Mouse (Mus musculus): ENCODE data around the gene Zmiz1.

The Zmiz1 gene

DNA sequence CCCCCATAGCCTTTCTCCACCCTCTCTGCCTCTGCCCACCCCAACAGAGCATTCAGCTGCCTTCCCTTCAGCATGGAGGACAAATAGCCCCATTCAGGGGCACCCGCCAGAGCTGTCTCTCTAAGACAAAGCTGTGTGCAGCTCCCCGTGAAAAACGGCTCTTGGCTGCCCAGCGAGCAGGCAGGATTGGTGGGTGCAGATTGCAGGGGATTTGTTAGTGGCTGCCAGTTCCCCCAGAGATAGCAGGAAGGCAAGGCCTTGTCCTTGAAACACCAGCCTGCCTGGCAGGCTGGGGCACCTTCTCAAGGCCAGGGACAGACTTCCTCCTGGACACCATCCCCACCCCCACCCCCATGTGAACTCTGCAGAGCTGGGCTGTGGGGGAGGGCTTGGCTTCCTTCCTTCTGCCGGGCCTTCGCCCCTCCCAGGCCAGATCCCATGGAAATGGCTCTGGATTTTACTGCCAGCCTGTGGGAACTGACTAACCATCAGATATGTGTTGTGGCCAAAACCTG lies 128.6 kb downstream of the Zmiz1 start:
- in situ Hi-C loops (cut with MboI, MseI): no loop called here

DNA sequence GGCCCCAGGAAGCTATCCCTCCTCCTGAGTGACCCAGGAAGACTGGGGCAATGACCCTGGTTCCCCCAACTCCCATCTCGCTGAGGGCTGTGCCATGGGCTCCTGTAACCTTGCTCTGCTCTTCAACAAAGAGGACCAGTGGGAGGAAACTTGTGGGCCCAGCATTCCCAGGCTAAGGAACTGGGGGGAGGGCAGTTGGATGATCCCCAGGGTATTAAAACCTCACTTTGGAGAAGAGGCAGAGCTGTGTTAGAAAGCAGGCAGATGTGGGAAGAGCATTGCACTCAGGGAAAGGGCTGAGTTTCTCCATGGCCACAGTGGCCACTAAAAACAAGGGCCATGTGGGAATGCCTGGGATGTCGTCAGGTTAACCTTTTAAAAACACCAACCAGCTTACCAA lies 129.2 kb downstream of the Zmiz1 start:
- in situ Hi-C loops (cut with MboI, MseI): no loop called here

DNA sequence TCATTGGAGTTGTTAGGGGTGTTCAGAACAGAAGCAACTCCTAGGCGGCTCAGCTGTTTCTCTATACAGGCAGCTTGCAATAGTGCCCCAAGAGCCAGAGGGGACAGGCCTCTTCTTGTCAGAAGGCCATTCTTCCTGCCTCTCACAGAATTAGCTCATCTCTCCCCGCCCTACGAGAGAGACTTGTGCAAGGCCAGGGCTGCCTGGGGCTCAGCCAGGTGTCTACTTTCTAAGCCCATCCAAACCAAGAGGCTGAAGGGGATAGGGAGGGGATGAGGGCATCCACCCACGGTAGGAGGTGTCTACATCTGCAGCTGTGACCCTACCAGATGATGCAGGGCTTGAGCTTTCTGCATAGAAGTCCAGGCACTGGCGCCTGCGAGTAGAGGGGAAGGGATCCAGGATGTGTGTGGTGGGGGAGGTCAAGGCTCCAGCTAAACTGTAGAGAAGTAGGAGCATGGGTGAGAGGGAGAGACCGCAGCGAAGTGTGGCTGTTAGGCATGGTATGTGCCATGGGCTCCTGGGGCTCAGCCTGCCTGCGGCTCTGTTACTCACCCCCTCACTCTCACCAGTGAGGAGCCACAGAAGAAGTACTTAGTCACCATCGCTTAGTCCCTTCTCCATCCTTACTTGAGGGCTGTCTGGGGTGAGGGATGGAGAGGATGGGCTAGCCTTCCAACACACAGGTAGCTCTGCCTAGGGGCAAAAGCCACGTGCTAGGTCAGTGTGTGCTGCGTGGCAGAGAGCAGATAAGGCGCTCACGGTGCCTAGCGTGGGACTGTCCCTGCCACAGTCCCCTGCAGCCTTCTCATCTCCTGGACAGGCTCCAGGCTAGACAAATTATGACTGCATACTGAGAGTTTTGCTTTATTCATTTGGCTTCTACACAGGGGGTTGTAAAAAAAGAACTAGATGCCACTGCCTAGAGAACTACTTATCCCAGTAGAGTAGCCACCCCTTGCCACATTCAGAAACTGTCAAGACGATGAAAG lies 130.3 kb downstream of the Zmiz1 start:
- in situ Hi-C loops (cut with MboI, MseI): no loop called here

DNA sequence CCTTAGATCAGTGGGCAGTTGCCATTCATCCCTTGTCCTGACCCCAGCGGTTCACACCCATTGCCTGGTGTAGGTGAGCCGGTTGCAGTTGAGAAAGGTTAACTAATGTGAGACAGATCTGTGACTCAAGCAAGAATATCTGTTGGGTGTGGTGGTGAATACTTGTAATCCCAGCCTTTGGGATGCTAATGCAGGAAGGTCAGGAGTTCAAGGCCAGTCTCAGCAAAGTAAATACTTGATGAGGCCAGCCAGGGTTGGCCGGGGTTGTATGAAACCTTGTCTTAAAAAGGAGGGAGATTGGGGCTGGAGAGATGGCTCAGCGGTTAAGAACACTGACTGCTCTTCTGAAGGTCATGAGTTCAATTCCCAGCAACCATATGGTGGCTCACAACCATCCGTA lies 132.0 kb downstream of the Zmiz1 start:
- in situ Hi-C loops (cut with MboI, MseI): no loop called here

DNA sequence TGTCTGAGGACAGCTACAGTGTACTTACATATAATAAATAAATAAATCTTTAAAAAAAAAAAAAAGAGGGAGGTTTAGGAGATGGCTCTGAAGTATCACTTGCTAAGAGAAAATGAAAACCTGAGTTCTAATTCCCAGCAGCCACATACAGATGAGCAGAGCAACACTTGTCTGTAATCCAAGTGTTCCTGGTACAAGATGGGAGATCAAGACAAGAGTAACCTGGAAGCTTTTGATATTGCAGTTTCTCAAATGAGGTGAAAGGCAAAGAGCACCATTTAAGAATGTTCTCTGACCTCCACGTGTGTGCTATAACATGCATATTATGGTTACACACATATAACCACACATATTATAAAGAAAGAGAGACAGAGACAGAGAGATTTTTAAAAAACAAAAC lies 132.4 kb downstream of the Zmiz1 start:
- in situ Hi-C loops (cut with MboI, MseI): no loop called here

DNA sequence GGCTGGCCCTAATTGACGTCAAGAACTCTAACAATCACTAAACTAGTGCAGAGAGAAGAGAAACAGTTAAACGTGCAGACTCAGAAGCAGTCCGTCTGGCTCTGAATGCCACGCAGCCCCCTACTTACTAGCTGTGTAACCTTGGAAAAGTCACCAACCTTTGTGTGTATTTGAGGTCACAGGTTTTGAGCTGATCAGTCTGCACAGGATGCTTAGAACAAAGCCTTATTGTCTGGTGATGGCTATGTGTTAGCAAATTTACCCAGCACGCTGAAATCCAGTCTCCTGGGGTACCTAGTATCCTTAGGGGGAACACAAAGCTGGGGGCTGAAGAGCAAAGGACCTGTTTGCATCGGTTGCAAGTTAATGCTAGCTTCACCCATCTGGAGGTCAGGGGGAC lies 133.5 kb downstream of the Zmiz1 start:
- in situ Hi-C loops (cut with MboI, MseI): no loop called here

DNA sequence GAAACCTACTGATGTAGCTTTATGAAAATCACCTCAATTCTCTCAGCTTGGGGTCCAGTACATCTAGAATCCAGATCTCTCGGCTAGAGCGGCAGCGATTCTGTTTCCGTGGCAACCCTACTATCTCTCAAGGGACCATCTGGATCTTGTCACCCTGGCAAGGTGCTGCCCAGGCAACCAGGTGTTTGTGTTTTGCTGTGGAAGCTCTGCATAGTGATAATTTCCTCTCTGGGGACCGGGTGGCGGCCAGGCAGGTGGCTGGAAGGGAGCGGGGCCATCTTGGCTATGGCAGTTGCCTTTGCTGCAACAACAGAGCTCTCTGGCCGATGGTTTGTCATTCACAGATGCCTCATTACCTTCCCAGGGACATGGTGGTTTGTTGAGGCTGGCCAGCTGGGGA lies 134.9 kb downstream of the Zmiz1 start:
- in situ Hi-C loops (cut with MboI, MseI): no loop called here

DNA sequence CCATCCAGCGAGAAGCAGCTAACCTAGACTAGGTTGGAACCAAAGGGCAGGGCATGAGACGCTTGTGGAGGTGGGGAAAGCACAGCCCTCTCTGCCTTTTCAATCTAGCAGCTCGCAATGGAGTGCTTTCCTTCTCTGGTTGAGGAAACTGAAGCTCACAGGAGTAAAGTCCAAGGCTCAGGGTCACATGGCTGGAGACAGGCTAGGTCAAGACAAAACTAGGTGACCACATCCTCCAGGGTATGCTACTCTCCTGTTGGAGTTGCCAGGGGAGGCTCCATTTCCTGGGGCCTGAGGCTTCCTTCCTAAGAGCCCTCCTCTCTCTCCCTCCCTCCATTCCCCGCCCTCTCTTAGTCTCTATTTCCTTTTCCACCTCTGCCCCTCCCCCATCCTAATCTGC lies 135.6 kb downstream of the Zmiz1 start:
- in situ Hi-C loops (cut with MboI, MseI): no loop called here

DNA sequence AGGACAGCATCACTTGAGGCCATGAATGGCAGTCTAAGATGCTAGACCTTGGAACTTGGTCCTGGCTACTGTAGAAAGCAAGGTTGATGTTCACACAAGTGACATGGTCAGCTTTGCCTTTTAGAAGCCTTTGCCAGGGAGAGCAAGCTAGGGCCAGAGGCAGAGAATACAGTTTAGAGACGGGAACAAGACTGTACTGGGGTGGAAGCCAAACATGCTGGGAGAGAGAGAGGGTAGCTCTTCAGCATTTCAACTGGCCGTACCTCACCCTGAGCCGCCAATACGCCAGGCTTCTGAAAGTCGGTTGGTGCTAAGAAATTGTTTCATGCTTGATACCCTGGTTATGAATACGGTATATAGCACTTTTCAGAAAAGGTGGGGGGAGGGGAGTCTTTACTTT lies 140.0 kb downstream of the Zmiz1 start:
- in situ Hi-C loops (cut with MboI, MseI): no loop called here

DNA sequence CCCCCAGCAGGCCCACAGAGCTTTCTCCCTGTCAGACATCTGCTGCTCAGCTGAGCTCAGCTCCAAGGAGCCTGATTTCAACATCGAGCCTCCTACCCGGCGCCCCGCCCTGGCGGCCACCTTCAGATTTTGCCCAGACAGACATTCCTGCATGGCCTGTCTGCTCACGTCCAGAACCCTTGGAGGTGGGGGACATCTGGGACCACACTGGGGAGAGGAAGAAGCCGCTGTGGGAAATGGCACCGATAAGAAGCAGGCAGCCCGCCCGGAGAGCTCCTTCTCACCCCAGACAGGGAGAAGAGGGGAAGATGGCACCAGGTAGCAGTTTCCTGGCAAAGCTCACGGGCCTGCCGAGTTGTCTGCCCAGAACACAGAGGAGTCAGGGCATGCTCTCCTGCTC lies 140.9 kb downstream of the Zmiz1 start:
- in situ Hi-C loops (cut with MboI, MseI): no loop called here

DNA sequence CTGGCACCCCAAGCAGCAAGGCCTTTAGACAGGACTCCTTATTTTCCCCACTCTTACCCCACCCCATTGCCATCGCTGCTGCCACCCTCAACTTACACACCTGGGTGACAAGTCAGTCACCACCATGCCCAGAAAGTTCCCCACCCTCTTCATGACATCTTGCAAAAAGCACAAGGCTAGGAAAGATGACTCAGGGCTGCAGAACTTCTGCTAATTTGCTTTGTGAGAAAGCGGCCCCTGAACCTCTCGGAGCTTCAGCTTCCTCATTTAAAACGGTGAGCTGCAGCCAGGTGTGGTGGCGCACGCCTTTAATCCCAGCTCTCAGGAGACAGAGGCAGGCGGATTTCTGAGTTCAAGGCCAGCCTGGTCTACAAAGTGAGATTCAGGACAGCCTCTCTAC lies 141.4 kb downstream of the Zmiz1 start:
- in situ Hi-C loops (cut with MboI, MseI): no loop called here

DNA sequence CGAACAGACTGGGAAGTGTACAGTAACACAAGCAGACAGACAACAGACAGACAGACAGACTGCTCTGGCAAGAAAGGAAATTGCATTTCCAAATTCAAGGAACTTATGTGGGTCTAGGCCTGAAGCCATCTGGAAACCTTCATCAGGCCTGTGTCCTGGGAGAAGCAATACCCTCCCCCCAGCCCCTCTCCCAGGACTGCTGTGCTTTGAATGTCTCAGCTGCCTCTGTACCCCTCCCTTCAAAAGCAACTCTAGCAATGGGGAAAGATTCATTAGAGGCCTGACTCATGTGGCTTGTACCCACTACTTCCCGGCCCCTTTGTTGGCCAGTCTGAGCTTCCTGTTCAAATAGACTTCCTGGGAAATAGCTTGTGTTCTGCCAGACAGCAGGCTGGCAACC lies 142.0 kb downstream of the Zmiz1 start:
- in situ Hi-C loops (cut with MboI, MseI): no loop called here

DNA sequence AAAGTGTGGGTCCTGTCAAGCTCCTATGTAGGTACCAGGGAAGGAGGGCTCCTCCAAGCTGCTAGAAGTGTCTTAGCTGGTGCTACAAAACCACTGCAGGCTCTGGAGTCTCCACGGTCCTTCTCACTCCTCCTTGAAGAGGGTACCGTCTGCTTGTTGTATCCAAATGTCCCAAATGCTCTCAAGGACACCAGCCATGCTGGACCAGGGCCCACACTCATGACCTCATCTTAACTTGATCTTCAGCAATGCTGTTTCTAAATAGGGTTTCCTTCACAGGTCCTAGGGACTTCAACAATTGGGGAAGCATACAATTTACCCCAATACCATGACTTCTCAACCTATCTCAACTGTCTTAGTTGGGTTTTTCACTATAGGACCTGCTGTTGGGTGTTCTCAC lies 143.0 kb downstream of the Zmiz1 start:
- in situ Hi-C loops (cut with MboI, MseI): no loop called here

DNA sequence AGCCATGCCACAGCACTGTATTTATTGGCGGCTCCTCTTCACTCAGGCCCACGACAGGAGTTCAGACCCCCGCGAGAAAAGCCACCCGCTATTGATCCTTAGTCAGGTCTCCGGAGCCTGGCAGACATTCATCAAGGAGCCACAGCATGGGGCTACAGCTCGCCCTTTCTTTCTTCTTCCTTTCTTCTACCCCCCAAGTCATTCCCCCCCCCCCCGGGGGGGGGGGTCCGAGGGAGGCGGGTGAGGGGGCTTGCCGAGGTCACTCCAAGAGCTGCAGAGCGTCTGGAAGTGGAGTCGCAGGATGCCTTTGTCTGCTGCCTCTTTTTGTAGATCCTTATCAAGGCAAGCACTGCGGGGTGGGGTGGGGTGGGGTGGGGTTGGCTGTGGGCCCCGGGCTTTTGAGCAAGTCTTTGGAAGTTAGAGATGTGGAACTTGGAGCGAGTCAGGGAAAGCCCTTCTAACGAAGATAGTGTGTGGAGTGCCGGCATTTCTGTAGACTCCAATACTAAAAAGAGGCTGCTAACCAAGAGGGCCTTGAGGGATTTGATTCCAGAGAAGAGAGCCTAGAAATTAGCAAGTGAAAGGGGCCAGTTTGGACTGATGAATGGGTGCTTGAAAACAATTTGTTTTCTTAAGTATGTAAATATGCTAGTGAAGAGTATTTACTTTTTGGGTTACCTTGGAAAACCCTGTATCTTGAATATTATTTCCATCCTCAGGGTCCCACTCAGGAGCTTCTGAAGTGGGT lies 145.6 kb downstream of the Zmiz1 start:
- in situ Hi-C loops (cut with MboI, MseI): no loop called here

DNA sequence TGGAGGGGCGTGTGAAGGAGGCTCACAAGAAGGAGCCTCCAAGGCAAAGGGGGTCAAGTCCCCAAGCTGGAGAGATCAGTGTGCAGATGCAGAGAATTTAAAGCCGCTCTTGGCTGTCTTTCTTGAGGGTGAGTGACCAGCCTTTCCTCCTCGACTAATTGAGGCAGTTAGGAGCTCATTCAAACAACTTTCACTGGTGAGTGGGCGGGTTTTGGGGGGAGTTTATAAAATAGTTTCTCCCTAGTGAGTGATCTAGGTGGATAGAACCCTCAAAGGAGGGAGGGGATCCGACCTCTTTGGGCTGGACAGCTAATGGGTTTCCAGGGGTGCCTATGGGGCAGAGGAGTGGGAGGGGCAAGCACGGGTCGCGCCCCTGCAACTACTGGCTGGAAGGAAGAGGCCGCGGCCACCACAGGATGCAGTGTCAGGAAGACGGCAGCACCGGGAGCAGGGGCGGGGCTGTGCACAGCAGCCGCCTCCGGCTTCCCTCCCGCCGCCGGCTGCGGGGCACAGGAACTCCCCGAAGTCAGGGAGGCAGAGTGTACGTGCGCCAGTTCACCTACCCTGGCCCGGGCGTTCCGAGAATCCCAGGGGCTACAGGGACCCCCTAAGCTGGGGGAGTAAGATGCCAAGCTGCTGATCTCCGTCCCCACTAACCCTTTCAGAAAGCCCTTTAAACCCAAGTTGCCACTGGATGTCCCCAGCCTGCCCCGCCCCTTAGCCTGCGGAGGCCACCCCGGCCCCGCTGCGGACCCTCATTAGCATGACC lies 147.6 kb downstream of the Zmiz1 start:
- in situ Hi-C loops (cut with MboI, MseI): no loop called here

DNA sequence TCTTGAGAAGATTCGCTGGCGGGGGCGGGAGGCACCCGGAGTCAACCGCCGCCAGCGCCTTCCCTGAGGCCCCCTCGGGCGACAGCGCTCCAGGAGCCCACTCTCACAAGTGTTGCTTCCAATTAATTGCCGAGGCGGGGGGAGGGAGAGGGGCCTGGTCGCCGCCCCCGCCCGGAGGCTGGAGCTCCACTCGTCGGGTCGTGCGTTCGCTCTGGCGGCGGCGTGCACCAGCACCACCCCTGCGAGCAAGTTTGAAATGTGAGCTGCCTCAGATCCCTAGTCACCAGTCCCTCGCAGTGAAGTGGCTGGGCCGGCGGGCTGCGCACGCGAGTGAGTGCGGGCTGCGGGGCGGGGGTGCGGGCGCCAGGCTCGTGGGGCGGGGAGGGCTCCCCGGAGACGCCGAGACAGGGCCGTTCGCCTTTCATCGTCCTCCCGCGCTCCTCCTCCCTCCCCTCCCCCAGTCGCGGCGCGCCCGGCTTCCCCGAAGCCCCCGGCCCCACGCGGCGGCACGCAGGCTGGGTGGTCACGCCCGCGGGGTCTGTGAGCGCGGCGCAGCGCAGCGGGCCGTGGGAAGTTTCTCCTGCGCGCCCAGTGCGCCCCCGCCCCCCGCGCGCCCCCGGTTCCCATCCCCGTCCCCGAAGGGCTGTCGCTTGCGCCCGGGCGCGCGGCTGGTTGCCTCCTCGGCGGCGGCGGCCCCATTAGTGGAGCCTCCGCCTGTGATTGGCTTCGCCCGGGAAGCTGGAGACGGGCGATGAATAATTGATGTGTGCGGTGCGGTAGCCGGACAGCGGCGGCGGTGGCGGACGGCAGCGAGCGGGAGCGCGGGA lies 148.4 kb downstream of the Zmiz1 start:
- in situ Hi-C loops (cut with MboI, MseI): no loop called here

DNA sequence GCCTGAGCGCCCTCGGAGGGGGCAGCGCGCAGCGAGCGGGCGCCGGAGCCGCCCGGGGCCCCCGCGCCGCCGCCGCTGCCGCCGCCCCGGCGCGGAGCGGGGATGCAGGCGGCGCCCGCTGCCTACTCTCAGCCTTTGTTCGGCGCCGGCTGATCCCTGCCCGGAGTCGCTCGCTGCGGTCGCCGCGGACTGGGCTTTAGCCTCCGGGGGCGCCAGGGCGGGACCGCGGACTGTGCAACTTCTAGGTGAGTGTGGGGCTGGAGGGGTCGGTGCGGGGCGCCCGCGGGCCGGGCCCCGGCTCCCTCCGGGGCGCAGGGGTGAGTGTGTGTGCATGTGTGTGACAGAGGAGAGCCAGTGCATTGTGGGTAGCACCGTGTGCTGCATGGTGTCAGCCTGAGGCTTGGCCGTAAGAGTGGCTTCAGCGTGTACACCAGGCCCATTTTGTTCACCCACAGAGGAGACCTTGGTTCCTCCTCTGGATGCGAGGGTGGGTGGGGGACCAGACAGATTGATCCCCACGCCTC lies 149.0 kb downstream of the Zmiz1 start:
- in situ Hi-C loops (cut with MboI, MseI): no loop called here

DNA sequence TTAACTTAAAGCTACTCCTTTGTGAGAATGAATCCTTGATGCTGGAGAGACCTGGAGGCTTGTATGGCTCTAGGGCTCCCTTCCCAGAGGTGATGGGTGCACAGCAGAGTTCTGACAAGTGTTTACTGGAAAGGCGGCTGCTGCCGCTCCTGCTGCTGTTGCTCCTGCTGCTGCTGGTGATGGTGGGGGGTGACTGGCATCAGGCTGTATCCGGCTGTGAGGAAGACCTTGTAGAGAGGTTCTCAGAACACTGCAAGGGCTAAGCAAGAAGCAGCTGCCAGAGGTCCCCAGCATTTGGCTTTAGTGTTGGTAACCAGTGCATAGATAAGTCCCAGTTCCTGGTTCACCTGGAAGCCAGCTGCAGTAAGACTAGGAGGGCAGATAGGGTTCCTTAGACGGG lies 149.6 kb downstream of the Zmiz1 start:
- in situ Hi-C loops (cut with MboI, MseI): no loop called here

DNA sequence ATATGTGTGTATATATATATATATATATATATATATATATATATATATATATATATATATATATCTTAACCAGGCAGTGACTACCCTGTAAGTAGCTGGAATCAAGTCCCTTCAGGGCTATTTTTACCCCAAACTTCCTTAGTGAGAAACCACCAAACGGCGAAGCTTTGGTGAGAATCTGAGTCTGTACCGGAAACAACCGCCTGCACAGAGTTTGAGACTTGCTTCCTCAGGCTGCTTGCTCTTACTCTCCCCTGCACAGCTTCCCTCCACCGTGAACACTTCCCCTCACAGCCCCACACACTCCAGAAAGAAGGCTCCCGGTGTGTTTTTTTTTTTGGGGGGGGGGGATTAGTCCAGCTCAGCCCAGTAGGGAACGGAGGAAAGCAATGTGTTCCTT lies 150.4 kb downstream of the Zmiz1 start:
- in situ Hi-C loops (cut with MboI, MseI): no loop called here

DNA sequence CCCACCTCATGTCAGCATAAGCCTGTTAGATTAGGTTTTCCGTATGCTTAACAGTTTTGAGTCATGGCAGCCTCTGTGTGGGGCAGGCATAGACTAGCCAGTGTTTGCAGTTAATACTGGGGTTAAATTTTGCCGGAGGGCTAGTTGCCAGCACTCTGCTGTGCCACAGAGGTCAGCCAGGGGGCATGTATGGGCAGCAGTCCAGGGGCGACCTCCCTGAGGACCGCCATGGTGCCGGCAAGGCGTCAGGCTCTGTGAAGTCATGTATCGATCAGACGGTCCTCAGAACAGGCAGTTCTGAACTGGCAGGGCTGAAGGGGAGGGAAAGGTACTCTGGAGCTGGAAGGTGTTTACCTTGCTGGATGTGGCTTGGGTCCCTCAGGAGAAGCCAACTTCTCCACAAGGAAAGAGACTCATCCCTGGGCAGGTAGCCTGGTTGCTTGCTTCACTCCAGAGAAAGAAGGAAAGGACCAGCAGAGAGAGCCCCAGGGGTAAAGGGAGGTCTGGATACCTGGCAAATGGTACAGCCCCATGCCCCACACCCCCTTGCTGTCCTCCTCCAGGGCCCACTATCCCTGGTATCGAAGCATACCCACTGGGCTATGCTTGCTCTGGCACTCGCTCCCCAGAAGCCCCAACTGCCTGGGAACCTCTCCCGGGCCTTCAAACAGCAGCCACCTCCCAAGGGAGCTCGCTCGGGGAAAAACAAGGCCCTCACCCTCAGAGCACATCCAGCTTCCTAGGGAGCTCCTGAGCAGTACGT lies 151.6 kb downstream of the Zmiz1 start:
- in situ Hi-C loops (cut with MboI, MseI): no loop called here

Data from regulatory T cell (primary cell).